Mouse (Mus musculus) liver, embryonic 14.5 days (tissue): ENCODE data around the gene Pde4d.

Experiments
- CTCF ChIP-seq: IDR thresholded peaks from 2 replicates; pipeline ENCODE4 v1.5.1; 2016; ENCODE audit warnings: antibody characterized with exemption, low read depth, control low read depth
- EP300 ChIP-seq: IDR thresholded peaks from 2 replicates; pipeline ENCODE4 v1.6.1; 2016; ENCODE audit warnings: antibody characterized with exemption, low read depth

DNA sequence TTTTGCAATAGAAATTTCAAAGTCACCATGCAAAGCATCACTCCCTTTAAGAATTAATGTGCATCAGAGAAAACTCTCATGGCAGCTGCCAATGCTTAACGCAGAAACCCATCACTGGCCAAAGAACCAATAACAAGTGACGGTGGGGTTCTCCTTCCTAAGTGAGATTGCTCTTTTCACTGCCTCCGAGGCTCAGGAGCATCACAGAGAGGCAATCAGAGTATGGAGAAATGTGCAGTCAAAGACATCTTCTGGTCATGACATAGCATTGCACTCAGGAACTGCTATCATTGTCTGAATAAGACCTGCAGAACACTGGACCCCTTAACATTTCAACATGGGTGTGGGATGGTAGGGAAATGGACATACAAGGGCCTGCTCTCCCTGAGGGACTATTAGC, 892.2 kb downstream of the Pde4d start:
- TF ChIP-seq CTCF (peak; percentile 16; the same call in 1 of the 2 replicates), EP300 (no peak)
